Mouse (Mus musculus) liver, embryonic 14.5 days (tissue): ENCODE results near the gene 4931414P19Rik.

Experiments
- CTCF ChIP-seq: IDR thresholded peaks from 2 replicates; pipeline ENCODE4 v1.5.1; 2016; ENCODE audit warnings: antibody characterized with exemption, low read depth, control low read depth
- EP300 ChIP-seq: IDR thresholded peaks from 2 replicates; pipeline ENCODE4 v1.6.1; 2016; ENCODE audit warnings: antibody characterized with exemption, low read depth

DNA sequence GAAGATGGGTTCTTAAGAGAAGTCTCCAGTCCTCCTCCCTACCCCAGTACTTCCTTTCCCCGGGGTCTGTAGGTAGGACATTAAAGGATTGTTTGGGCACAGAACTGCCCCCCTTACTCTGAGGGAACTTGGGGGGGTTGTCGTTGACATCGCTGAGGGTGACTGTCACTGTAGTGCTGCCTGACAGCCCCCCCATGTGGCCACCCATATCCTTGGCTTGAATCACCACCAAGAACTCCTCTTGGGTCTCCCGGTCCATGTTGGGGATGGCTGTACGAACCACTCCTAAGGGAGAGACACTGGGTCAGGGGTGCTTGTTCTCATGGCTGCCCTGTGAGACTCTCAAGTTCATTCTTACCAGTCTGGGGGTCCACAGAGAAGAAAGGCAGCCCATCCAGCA lies 32.4 kb upstream of the 4931414P19Rik start:
- TF ChIP-seq EP300 (no peak), CTCF (no peak)
